Comparison of ENCODE assay signal across 8 mouse cellular contexts in genomic region chr11:102408344-102408876, GRCm38 (mm10). TPM values are rescaled to one million over a fixed set of nuclear protein-coding genes. Genes with fewer than 3 reads are reported as not detected.
DNase-seq lines count a peak whose midpoint lies in the region; ATAC-seq lines count a peak whose summit lies in the region.

No protein-coding gene starts in this region.

- intact Hi-C loops in heart, postnatal 14 days (cut with DNase I) = loop anchor here (2.0 kb wide), 1 partner anchor 112 kb away; the partner anchor contains the start of gene Atxn7l3

- peak; percentile 100 for DNase-seq in ES-CJ7 (ENCODE audit: low read depth, low spot score)
- DNase-seq in cerebellum, adult 11 months = peak; percentile 95
- peak; percentile 99 for DNase-seq in forebrain, embryonic 14.5 days (ENCODE audit: low spot score)
- DNase-seq in heart, postnatal 14 days = peak; percentile 94 to 96
- DNase-seq in layer of hippocampus, adult 11-12 months (ENCODE audit: low spot score) = peak; percentile 98
- peak; percentile 98 to 99 for DNase-seq in lung, adult 18-20 months
- peak; percentile 97 for DNase-seq in testis, postnatal 14 days (ENCODE audit: low spot score)

- under 1% methylated on average over 32 of the region's 32 CpGs for WGBS in forebrain, embryonic 14.5 days
- under 1% methylated on average over 32 of the region's 32 CpGs for WGBS in neural tube, embryonic 15.5 days

- H3K36me3 ChIP-seq in forebrain, embryonic 14.5 days (ENCODE audit: control insufficient read depth, insufficient read depth, low read length) = peaks cover 16% of the 10 kb centered on the region
- H3K36me3 ChIP-seq in neural tube, embryonic 15.5 days = peaks cover 13% of the 10 kb centered on the region

- H3K9me3 ChIP-seq in forebrain, embryonic 14.5 days (replicated peaks; ENCODE audit: control insufficient read depth, low read length) = no peaks in the 10 kb centered on the region
- no peaks in the 10 kb centered on the region for H3K9me3 ChIP-seq in neural tube, embryonic 15.5 days (replicated peaks)

- peak overlapping the region; percentile 64 for H3K4me3 ChIP-seq in forebrain, embryonic 14.5 days (ENCODE audit: low read depth, low read length)
- peak overlapping the region; percentile 74 for H3K4me3 ChIP-seq in neural tube, embryonic 15.5 days (replicated peaks)

- H3K27me3 ChIP-seq in forebrain, embryonic 14.5 days (replicated peaks; ENCODE audit: control insufficient read depth, insufficient read depth, low read length) = no peaks in the 10 kb centered on the region
- no peaks in the 10 kb centered on the region for H3K27me3 ChIP-seq in neural tube, embryonic 15.5 days (replicated peaks)

- peak overlapping the region; percentile 68 for H3K4me2 ChIP-seq in forebrain, embryonic 14.5 days (ENCODE audit: low read length)
- H3K4me2 ChIP-seq in neural tube, embryonic 15.5 days = peak overlapping the region; percentile 82

- H3K9ac ChIP-seq in forebrain, embryonic 14.5 days (ENCODE audit: low read length) = peak overlapping the region; percentile 87; the same call in 1 of the 2 replicates
- peak overlapping the region; percentile 85; the same call in 1 of the 2 replicates for H3K9ac ChIP-seq in neural tube, embryonic 15.5 days (replicated peaks)

- peak overlapping the region; percentile 56; the same call in 1 of the 2 replicates for H3K27ac ChIP-seq in forebrain, embryonic 14.5 days (ENCODE audit: low read depth, low read length)
- peak overlapping the region; percentile 83 for H3K27ac ChIP-seq in neural tube, embryonic 15.5 days (replicated peaks)

- peak; percentile 95 for ATAC-seq in forebrain, embryonic 14.5 days
- ATAC-seq in neural tube, embryonic 15.5 days (ENCODE audit: low FRiP score) = peak; percentile 92

- peaks cover 14% of the 10 kb centered on the region for H3K4me1 ChIP-seq in forebrain, embryonic 14.5 days (ENCODE audit: control insufficient read depth, insufficient read depth, low read length)
- peaks cover 47% of the 10 kb centered on the region for H3K4me1 ChIP-seq in neural tube, embryonic 15.5 days

RNA-seq across cellular contexts. Expression of gene Slc25a39, which starts 0.7 kb away (rescaled TPM):
- 145 and 149 TPM in 2 replicates for polyA plus RNA-seq in forebrain, embryonic 14.5 days (2014; fragmentation: Nextera tagmentation; extraction: Ambion mirVana)
- total RNA-seq in heart, postnatal 14 days (2021) = 100 to 1,000 TPM; 163 to 176 TPM
- 161 and 175 TPM in 2 replicates for polyA plus RNA-seq in neural tube, embryonic 15.5 days (2015; fragmentation: Nextera tagmentation; extraction: Ambion mirVana)

RNA-seq across cellular contexts. Expression of gene Rundc3a, which starts 15.2 kb away (rescaled TPM):
- polyA plus RNA-seq in forebrain, embryonic 14.5 days (2014; fragmentation: Nextera tagmentation; extraction: Ambion mirVana) = 115 and 125 TPM in 2 replicates
- under 1 TPM in 1 of 2 experiments, not detected in 1; 0.29 TPM for total RNA-seq in heart, postnatal 14 days (2021)
- polyA plus RNA-seq in neural tube, embryonic 15.5 days (2015; fragmentation: Nextera tagmentation; extraction: Ambion mirVana) = 111 and 138 TPM in 2 replicates

RNA-seq across cellular contexts. Expression of gene Grn, which starts 21.7 kb away (rescaled TPM):
- 28.6 and 38.8 TPM in 2 replicates for polyA plus RNA-seq in forebrain, embryonic 14.5 days (2014; fragmentation: Nextera tagmentation; extraction: Ambion mirVana)
- 100 to 1,000 TPM; 130 to 136 TPM for total RNA-seq in heart, postnatal 14 days (2021)
- polyA plus RNA-seq in neural tube, embryonic 15.5 days (2015; fragmentation: Nextera tagmentation; extraction: Ambion mirVana) = 92.1 and 96.3 TPM in 2 replicates

RNA-seq across cellular contexts. Expression of gene Fam171a2, which starts 39.1 kb away (rescaled TPM):
- polyA plus RNA-seq in forebrain, embryonic 14.5 days (2014; fragmentation: Nextera tagmentation; extraction: Ambion mirVana) = 26.0 and 27.8 TPM in 2 replicates
- 10 to 100 TPM; 10.5 to 11.4 TPM for total RNA-seq in heart, postnatal 14 days (2021)
- 23.8 and 28.3 TPM in 2 replicates for polyA plus RNA-seq in neural tube, embryonic 15.5 days (2015; fragmentation: Nextera tagmentation; extraction: Ambion mirVana)

RNA-seq across cellular contexts. Expression of gene Slc4a1, which starts 42.4 kb away (rescaled TPM):
- 1.8 and 2.1 TPM in 2 replicates for polyA plus RNA-seq in forebrain, embryonic 14.5 days (2014; fragmentation: Nextera tagmentation; extraction: Ambion mirVana)
- total RNA-seq in heart, postnatal 14 days (2021) = 10 to 100 TPM; 22.7 to 23.0 TPM
- 2.5 and 3.5 TPM in 2 replicates for polyA plus RNA-seq in neural tube, embryonic 15.5 days (2015; fragmentation: Nextera tagmentation; extraction: Ambion mirVana)

Comparison
In these comparisons a context has a peak if more than half of its experiments do, and no peak if none do; other contexts are left out.
1. Peak in every context shown above with its lines: DNase-seq, ATAC-seq, H3K4me3 ChIP-seq and H3K27ac ChIP-seq.